Mouse (Mus musculus) brown adipose tissue, adult 24 weeks (tissue): ENCODE data around the gene Jpt1. TPM values are rescaled to one million over a fixed set of nuclear protein-coding genes. Genes with fewer than 3 reads are reported as not detected.
"Not testable (repeated sequence)": the region's sequence is repeated elsewhere in the genome, so short reads cannot be mapped to it uniquely, and the experiment has no call there.

Experiments used
- H3K27ac ChIP-seq: fragments of 200-500 bp; replicated peaks from 2 replicates; pipeline ENCODE4 v1.5.1; 2012; ENCODE audit warnings: low read depth, mild to moderate bottlenecking, low read length
- H3K4me1 ChIP-seq: fragments of 200-500 bp; 2 replicates; pipeline ENCODE4 v1.6.1; 2012; ENCODE audit warnings: low read length, mixed read lengths; ENCODE audit not compliant: control insufficient read depth, insufficient read depth, insufficient read length
- H3K4me3 ChIP-seq: fragments of 200-500 bp; 2 replicates; pipeline ENCODE4 v1.5.1; 2012; ENCODE audit warnings: low read depth, mild to moderate bottlenecking, low read length, moderate library complexity; ENCODE audit not compliant: insufficient read depth
- polyA plus RNA-seq: library from polyadenylated mRNA; stranded (reverse); fragments of >200 nt; gene quantifications from 2 replicates; pipeline ENCODE4 v1.2.4, GENCODE M21; 2012; ENCODE audit not compliant: missing spikeins, insufficient read depth, insufficient read length

The Jpt1 gene
- polyA plus RNA-seq, 1 experiment: 21.2 TPM

DNA sequence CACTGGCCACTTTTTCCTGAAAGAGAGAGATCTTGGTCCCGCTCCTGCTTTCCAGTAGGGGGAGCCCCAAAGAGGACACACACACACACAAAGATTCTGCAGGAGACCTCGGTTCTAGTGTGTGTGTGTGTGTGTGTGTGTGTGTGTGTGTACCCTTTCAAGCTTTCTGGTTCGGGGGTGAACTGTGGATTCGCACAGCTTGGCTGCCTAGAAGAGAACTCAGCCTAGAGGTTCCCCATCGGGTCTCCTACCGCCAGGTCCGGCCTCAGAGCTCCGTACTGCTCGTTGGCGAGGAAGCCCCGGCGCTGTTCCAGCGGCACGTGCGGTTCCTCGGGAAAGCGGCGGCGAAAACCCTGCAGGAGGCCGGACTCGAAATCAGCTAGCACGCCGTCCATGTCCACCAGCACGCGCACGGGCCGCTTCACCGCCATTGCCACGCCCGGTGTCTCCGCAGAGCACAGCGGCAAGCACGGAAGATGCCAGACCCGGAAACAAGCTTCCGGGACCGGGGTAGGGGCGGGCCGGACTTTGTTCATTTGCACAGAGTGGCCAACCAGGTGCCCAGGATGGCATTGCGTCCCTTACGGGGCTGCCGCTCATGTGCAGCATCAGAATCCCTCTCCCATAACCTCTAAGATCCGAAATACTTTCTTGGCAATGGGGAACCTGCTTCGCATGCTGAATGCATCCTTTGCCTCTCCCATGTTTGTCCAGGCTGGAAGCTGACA, 22.7 kb downstream of the Jpt1 start, which contains the start of gene Nt5c:
Nt5c (minus strand) TSS at position 507 of the 728 bp plus-strand sequence.
- peak within 1 kb of the TSS; percentile 52 for H3K27ac ChIP-seq
- H3K4me1 ChIP-seq: peaks cover 7% of the 10 kb centered on the region; the same call in 1 of the 2 replicates
- peak within 1 kb of the TSS; percentile 86 for H3K4me3 ChIP-seq

DNA sequence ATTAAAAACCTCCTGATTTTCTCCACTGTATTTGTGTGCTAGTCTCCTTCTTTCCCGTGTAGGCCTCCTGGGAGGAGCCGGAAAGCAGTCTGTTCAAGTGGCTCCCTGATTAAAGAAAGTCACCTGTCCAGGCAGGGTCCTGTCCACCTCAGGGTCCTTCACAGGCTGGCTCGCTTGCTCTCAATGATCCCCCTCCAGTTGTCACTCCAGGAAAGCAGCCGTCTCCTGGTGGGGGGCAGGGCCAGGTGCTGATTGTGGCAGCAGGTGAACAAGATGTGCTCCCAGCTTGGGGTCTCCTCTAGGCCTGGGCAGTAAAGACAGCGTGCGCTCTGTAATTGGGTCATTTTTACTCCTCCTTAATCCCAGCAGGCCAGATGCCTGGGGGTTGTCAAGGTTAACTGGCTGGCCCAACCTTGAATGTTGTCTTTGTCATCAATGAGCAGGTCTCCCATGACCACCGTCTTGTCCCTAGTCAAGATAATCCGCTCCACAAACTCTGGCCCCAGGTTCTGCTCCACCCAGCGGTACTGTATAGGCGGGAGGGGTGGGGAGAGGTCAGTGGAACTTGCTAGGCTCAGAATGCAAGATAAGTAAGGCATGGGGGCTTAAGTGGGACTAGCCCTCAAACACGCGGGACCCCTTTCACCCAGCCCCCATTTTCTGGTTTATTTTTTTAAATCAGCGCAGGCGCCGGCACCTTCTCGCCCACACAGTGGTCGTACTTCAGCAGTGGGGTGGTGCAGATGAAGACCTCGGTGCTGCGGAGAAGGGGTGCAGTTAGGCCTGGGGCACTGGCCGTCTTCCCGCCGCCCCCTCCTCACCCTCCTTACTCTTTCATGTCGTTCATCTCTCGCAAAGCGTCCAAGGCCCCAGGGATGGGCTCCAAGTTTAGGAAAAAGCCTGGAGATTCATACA, 23.5 kb downstream of the Jpt1 start:
- Histone ChIP-seq H3K4me1 (peaks cover 7% of the 10 kb centered on the region; the same call in 1 of the 2 replicates), H3K4me3 (peak overlapping the region; percentile 86), H3K27ac (no peak overlapping the region)

DNA sequence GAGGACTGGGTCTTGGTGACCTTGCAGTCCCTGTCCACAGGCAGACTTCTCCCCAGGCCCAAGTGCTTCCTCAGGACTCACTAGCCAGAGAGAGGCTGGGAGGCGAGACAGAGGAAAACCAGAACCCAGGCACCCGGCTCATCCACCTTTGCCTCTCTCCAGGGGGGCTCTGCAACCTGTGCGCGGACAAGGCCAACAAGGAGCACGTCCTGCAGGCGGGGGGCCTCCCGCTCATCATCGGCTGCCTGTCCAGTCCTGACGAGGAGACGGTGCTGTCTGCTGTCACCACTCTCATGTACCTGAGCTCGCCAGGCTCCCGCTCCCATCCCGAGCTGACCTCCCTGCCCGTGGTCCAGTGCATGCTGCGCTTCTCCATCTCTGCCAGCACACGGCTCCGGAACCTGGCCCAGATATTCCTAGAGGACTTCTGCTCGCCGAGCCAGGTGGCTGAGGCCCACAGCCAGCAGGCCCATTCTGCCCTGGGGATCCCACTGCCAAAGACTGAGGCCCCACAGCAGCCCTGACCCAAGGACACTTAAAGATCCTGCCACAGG, 25.6 kb downstream of the Jpt1 start:
- Histone ChIP-seq H3K4me3 (no peak overlapping the region), H3K27ac (no peak overlapping the region), H3K4me1 (peaks cover 7% of the 10 kb centered on the region; the same call in 1 of the 2 replicates)

DNA sequence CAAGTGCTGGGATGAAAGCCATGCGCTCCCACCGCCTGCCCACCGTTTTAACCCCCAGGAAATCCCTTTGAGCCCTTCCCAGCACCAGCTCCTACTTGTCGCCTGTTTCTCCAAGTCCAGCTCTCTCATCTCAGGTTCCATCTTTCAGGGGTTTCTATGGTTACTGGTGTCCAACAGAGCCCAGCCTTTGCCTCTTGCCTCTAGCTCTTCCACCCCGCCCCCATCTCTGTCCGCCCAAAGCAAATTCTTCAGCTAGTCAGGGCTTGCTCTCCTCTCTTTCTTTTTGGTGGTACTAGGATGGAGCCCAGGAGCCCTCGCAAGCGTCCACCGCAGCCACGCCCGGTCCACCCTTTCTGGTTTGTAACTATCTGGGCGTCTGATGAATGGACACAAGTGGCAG, 29.0 kb downstream of the Jpt1 start:
- no peak overlapping the region for H3K27ac ChIP-seq
- H3K4me3 ChIP-seq: no peak overlapping the region
- no peaks in the 10 kb centered on the region for H3K4me1 ChIP-seq

DNA sequence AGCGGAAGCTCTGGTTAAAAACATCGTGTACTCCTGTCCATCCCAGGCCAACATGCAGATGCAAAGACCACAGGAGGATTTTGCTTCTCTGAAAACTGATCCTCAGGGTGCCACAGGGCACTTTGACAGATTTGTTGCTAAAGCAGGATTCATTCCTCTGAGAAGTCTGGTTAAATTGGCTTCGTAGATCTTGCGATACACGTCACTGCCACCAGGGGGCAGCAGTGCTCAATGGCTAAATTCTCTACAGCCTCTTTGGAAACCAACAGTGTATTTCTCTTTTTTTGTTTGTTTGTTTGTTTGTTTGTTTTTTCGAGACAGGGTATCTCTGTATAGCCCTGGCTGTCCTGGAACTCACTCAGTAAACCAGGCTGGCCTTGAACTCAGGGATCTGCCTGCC, 30.5 kb downstream of the Jpt1 start:
- H3K27ac ChIP-seq: no peak overlapping the region
- no peak overlapping the region for H3K4me3 ChIP-seq

DNA sequence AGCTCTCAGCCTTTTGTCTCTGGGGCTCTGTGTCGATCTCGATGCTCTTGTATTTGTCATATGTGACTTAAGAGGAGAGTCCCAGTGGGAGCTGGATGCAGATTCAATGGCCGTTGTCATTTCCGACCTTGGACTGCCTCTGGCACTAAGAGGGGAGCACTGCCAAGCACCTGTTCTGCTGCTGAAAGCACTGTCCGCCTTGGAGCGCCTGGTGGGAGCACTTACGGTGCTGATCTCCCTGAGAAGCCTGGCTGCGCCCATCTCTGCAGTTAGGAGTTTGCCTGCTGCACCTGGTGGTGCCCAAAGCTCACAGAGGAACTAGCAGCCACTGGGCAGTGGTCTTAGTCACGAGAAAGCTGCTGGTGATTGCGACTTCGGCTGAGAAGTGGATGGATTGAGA, 30.9 kb downstream of the Jpt1 start:
- H3K4me1 ChIP-seq: no peaks in the 10 kb centered on the region
- no peak overlapping the region for H3K27ac ChIP-seq
- no peak overlapping the region for H3K4me3 ChIP-seq

More for the DNA sequence above, 30.5 kb downstream of the Jpt1 start:
- no peaks in the 10 kb centered on the region for H3K4me1 ChIP-seq

DNA sequence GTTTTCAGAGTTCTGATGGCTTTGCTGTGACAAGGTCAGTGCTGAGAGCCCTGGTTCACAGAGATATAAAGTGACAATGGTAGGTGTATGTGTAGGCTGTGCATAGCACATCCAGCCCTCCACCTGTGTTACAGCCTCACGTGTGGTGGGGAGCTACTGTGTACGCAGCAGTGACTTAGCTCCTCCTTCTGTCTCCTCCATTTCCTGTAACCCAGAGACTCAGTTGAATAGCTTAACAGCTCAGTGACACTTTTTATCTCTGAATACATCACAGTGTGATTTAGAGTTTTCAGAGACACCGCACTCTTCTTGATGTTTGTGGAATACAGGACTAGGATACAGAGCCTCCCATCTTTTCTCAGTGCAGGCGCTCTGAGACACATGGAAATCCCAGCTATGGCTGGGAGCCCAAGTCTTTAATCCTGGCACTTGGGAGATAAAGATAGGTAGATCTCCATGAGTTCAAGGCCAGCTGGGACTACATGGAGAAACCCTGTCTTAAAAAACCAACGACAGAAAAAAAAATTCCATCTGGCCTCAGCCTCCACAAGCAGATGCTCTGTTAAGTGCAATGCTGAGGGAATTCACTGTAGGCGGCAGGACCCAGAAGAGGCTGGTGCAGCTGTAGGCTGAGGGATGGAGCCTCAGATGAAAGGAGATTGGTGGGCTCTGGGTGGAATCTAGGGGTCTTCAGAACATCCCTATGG, 32.5 kb downstream of the Jpt1 start:
- Histone ChIP-seq H3K4me3 (no peak overlapping the region), H3K4me1 (no peaks in the 10 kb centered on the region), H3K27ac (no peak overlapping the region)

DNA sequence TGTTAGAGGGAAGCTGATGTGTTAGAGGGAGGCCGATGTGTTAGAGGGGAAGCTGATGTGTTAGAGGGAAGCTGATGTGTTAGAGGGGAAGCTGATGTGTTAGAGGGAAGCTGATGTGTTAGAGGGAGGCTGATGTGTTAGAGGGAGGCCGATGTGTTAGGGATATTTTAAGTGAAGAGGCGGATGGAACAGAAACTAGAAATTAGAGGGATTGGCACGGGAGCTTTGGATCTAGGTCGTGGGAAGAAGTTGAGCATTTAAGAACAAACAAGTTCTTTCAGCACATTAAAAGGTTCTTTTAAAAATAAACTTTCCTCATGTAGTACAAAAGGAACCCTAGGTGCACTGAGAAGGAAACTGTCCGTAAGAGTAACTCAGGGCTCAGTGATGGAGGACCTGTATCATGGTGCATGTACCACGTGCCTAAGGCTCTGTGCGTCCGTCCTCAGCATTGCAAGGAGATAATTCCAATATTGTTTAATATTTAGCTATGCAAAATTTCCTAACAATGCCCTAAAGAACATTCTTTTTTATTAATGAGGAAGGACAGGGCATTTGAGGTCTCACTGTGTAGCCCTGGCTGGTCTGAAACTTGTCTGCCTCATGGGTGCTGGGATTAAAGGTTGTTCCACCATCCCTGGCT, 35.8 kb downstream of the Jpt1 start:
- H3K27ac ChIP-seq: no peak overlapping the region
- peak overlapping the region; percentile 6; the same call in 1 of the 2 replicates for H3K4me3 ChIP-seq
- peaks cover 6% of the 10 kb centered on the region for H3K4me1 ChIP-seq

DNA sequence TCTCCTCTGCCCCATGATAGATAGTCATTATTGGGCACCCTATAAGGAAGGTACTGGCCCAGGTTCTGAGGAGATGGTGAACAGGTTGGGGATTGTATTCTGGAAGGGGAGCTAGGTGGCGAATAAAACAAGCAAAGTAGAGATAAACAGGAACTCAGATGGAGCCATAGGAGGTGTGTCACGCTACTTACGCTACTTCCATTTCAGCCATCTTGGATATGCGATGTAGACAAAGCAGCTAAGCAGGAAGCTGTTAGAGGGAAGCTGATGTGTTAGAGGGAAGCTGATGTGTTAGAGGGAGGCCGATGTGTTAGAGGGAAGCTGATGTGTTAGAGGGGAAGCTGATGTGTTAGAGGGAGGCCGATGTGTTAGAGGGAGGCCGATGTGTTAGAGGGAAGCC, 36.8 kb downstream of the Jpt1 start:
- not testable (repeated sequence) for H3K27ac ChIP-seq, H3K4me1 ChIP-seq
- peak overlapping the region; percentile 15; the same call in 1 of the 2 replicates for H3K4me3 ChIP-seq

DNA sequence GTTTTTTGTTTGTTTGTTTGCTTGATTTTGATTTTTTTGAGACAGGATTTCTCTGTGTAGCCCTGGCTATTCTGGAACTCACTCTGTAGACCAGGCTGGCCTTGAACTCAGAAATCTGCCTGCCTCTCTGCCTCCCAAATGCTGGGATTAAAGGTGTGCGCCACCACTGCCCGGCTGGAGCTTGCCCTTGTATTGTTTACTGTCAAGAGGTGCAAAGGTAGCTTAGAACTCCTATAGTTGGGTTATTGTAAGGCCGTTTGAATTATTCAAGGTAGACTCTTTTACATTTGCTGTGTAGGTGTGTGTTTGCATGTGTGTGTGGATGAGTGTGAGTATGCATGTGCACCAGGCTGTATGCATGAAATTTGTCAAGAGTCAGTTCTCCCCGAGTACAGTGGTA, 37.6 kb downstream of the Jpt1 start:
- peak overlapping the region; percentile 15 for H3K4me3 ChIP-seq
- not testable (repeated sequence) for H3K4me1 ChIP-seq
- peak overlapping the region; percentile 12; the same call in 1 of the 2 replicates for H3K27ac ChIP-seq

DNA sequence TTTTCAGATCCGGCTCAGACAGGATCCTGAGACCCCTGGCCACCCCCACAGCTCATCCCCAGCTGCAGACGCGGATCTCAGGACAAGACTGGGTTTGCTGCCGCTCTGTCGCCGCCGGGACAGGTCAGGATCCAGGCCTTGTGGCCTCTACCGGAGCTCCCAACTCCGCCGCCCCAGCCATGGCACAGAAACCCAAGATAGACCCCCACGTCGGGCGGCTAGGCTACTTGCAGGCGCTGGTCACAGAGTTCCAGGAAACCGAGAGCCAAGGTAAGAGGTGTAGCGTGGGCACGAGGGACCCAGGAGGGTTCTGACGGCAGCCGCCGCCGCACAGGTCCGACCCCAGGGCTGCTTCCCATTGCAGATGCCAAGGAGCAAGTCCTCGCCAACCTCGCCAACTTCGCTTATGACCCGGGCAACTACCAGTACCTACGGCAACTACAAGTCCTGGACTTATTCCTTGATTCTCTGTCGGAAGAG, 38.4 kb downstream of the Jpt1 start:
- Histone ChIP-seq H3K4me3 (peak overlapping the region; percentile 89), H3K27ac (no peak overlapping the region), H3K4me1 (peaks cover 6% of the 10 kb centered on the region)

DNA sequence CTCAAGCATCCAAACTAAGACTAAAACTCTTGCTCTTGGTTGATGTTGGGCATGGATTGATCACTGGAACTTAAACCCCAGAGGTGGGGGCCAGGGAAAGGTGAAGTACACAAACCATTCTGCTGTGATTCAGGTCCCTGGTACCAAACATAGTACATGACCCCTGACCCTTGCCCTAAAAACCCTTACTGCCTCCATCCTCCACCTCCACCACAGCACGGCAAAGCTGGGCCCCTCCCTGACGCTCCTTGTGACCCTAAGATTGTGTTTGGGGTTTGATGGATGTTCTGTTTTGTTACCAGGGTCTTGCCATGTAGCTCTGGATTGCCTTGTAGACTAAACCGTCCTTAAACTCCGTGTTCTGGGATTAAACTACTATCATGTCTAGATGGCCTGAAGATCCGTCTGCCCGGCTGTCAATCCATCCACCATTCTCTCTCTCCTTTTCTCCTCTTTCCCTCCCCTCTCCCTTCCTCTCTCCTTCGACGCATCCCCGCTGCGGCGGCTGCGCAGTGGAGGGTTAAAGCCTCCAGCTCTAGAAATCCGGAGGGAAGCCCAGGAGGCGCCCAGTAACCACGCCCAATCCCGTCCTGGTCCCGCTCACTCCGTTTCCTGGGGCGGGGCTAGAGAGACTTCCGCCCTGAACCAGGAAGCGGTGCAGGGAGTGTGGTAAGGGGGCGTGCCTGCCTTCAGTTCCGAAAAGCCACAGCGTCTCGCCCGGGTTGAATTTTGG, 39.0 kb downstream of the Jpt1 start, which contains the start of gene Armc7:
Armc7 (plus strand) TSS at position 643 of the 733 bp plus-strand sequence.
- peak within 1 kb of the TSS; percentile 89 for H3K4me3 ChIP-seq
- H3K4me1 ChIP-seq: peaks cover 6% of the 10 kb centered on the region
- H3K27ac ChIP-seq: peak within 1 kb of the TSS; percentile 79

DNA sequence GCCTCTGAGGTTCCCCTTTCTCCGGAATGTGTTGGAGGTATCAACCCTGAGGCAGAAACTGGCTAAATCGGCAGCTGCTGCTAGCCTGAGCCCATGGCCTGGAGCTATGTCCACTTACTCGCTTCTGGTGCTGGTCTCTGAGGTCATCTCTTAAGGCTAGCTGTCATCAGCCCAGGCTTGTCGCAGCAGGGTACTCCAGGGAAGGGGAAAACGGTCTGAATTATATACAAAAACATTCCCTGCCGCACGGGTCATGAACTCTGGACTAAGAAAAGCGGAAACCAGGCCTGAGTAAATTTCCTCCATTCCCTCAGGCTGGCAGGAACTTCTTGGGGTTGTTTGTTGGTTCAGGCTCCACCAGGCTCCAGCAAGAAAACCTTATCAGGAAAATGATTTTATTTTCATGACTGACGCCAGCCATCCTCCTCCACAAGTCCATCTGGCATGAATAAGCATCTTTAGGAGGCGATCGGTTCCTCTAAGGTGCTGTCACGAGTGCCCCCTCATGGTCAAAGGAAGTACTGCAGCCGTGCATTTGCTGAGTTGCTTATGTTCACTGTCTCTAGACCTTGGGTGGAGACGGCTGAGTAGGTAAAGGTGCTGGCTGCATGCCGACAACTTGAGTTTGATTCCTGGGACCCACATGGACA, 40.4 kb downstream of the Jpt1 start:
- Histone ChIP-seq H3K27ac (peak overlapping the region; percentile 64), H3K4me3 (0 out of 2 replicates have a peak overlapping the region, but pooled peaks have one; percentile 8), H3K4me1 (peaks cover 6% of the 10 kb centered on the region)
